Mouse (Mus musculus): ENCODE measurements around the gene Syne1.

Syne1 gene

DNA sequence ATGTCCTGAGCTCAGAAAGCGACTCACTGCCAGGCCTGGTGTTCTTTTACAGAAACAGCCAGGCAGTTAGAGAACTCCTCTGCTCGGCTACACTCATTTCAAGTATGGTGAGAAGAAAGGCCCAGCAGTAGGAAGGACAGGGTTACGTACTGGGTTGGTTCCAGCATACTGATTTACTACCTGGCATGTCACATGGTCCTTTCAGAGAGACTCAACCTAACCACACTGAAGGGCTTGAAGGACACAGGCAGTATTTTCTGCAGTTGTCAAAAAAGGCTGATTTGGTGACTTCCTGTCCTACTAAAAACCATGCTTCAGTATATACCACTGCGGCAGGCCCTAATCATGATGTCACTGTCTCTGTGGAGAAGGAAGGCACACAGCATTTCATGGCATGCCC, 238.8 kb downstream of the Syne1 start:
- no peak for DNase-seq (ENCODE audit: extremely low read depth, insufficient read length, low spot score)

DNA sequence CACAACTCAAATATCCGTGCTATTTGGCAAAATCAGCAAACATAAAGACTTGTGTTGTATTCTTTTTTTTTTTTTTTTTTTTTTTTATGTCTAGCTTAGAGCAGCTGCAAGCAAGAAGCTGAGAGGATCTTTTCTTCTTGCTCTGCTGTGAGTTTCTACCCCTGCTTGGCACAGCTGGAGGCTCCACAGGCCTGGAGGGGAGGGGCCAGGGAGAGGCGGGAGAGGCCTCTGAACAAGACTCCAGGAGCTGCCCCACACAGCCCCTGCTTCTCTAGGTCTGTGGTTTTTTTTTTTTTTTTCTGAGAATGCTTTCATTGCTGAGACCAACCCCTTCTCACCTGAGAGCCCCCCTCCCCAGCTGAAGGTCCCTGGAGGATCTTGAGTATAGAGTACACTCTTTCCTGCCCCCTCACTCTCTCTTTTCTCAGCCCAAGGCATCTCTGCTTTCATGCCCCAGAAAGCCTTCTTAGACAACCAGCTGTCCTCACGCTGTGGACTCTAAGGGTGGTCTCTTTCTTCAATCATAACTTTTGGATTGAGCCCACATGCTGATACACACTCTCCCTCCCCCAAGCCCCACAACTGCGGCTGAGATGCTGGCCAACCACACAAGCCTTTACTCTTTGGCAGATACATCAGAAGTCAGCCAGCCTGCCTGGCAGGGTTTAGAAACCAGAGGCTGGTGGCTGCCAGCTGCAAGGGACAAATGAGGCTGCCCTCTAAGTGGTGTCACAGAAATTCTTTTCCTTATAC, 241.1 kb downstream of the Syne1 start:
- peak; percentile 54 for DNase-seq (ENCODE audit: extremely low read depth, insufficient read length, low spot score)

DNA sequence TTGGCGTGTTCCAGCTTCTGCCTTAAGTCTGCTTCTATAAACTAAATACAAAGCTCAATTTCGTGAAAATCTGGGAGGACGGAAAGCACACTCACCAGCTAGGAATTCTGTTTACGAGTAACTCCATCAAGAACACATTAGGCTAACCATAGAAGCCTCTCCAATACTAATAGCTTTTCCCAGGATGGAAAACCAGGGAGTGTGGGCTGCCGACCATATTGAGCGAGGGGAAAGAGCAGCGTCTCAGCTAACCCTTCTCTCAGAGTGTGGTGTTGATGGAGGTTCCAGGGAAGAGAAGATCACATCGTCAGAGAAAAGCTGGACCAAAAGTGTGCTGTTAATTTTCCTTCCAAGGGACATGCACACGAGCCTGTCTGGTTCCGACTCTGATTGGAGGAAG, 241.9 kb downstream of the Syne1 start:
- peak; percentile 18 for DNase-seq (ENCODE audit: extremely low read depth, insufficient read length, low spot score)

DNA sequence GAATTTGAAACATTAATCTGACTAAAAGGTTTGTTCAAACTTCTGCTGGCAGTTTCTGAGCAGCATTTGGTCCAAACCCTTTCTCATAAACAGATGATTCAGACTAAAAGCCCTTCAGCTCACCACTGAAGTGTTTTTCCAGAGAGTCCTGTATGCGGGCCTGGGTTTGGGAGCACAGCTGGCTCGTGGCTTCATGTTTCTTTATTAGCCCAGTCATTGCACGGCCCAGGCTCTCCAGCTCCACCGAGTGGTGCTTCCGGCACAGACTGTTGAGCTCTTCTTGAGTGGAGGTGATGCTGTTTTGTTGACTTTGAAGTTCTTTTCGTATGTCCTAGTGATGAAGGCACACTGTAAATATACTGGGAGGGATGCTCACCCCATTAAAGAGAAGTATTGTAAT, 245.7 kb downstream of the Syne1 start:
- peak; percentile 51 for DNase-seq (ENCODE audit: extremely low read depth, insufficient read length, low spot score)

DNA sequence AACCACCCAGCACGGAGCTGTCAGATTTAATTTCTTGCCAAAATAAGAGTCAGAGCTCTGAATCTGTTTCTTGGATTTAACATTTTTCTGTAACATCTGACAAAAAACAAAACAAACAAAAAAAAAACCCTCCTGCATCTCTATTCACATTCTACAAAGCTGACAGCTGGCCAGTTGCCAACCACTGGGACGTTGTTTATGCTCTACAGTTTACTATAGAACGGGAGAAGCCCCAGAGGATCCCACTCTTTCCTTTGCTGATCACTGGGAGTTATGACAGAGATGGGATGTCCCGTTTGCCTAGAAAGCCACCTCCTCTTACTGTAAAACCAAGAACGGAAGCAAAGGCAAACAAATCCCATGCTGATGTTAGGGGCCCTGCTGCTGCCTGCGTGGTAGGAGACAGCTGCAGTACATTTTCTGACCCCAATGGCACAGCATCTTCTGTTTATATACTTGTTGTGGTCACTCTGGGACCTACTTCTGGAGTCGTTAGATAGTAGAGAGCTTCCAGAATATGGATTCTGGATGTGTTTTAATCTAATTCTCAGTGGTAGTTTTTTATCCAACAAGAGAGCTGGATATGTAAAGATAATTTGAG, 255.9 kb downstream of the Syne1 start:
- DNase-seq (ENCODE audit: extremely low read depth, insufficient read length, low spot score), result no peak

DNA sequence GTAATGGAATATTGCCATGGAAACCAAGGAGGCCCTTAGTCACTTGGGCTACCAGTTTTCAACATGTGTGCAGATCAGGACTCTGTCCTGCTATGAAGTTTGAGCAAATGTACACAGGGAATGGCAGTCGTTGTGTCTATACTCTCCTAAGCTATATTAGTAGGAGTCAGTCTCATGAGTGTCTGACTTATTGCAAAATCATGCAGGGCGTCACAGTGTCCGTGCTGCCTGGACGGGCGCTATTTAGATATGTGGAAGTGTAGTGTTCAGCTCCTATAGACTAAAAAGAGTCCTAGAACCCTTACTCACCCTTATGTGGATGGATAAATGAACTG, 261.7 kb downstream of the Syne1 start:
- DNase-seq (ENCODE audit: extremely low read depth, insufficient read length, low spot score), result no peak

DNA sequence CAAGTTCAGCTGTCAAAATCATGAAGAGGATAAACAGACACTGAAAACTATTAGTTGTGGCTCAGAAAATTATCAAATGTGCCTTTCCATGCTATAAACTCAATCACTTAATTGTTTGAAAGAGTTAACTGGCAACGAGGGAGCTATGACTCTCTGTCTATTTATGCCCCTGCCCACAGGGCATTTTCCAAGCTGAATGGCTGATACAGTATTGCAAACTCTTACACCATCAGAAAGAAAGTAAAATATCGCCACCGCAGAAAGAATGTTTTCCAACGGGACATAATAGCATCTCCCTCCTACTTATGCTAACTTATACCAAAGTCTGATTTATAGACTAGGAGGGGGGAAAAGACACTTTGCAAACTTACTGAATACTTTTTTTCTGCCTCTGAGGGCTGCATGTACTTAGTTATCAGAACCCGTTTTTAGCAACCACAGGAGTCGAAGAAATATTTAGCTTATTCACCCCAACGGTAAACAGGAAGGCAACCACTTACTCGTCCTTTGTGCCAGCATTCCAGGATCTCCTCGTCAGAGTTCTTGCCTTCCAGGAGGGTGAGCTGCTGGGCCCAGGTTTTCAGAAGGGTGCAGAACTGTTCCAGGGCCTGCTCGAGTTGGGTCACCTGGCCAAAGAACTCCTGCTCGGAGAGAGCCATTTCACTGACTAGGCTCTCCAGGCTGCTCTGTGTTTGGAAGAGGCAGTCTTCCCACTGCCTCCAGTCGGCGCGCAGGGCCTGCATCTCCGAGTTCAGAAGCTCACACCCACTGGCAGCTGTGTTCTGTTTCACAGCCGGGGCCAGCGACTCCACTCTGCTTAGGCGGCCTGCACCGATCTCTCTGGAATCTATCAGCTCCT, 262.3 kb downstream of the Syne1 start:
- peak; percentile 82 for DNase-seq (ENCODE audit: extremely low read depth, insufficient read length, low spot score)

DNA sequence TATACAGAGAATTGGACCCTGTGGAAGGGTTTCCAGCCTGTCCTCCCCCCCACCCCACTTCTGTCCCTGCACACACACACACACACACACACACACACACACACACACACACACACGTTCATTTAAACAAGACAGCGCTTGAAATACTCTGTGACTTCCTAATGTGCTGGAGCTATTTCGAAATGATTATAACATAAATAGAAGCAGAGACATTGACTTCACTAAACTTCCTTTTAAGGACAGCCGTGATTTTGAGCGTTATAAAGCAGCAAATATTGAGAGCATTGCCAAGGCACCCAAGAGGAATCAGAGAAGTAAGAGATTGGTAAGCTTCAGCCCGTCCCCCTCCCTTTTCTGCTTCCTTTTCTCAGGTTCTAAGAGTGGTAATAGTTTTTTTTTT, 263.0 kb downstream of the Syne1 start:
- peak; percentile 36 for DNase-seq (ENCODE audit: extremely low read depth, insufficient read length, low spot score)

DNA sequence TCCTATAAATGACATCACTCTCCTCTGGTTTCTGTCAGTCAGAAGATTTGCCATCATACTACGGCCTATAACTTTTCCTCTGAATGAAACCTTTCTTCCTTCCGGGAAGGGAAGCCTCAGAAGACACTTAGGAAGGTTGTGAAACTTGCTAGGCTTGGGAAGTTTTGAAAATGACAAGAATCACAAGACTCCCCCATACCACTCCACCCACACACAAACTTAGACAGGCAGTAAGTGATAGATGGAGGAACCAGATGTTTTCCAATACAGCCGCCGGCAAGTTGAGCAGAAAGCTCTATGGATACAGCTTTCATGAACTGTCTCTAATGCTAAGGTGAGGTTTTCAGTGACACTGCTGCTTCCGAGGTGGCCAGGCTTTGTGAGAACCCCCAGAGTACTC, 275.5 kb downstream of the Syne1 start:
- no peak for DNase-seq (ENCODE audit: extremely low read depth, insufficient read length, low spot score)

DNA sequence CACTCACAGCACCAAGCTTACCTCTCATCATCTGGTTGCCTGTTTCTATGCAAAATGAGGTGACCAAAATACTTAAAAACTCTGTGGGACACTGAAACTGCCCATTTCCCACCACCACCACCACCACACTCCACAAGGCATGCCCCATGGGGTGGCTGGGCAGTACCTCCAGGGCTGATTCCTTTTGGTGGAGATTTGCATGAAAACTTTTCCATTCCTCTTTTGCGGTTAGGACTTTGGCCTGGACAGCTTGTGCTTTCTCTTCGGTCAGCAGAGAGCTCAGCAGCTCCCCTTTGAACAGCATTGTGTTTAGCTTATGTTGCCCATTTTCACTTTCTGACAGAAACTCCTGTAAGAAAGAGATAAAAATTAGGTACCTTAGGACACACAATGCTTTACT, 280.6 kb downstream of the Syne1 start:
- DNase-seq (ENCODE audit: extremely low read depth, insufficient read length, low spot score), result no peak

DNA sequence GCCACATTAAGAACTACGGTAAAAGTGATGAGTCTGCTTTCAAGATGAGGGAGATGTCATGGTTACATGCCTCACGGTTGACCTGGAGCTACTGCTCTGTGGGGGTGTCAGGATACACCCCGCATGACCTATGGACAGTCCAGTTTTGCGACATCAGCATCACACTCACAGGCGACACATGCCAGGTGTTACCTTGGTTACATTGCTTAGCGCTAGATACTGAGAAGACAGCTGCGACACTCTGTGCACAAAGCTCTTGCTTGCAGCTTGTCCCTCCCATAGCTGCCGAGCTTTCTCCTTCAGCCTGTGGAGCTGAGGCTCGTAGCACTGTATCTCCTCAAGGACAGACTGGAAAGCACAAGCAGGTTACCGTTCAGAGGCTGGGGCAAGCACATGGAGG, 286.9 kb downstream of the Syne1 start:
- no peak for DNase-seq (ENCODE audit: extremely low read depth, insufficient read length, low spot score)

DNA sequence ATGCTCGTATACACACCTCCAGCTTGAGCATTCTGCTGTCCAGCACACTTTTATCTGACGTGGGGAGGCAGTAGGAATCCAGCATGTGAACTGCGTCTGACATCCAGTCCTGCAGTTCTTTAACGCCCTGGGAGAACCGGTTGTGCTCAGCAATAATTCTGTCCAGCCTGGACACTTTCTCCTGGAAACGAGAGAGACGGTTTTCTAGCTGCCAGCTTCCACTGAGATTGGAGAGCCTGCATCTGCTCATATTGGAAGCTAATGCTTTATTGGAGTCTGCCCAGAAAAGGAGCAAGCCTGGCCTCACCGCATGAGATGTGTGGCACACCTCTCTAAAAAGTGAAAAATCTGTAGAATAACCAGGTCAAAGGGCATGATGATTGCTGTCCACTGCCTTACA, 288.6 kb downstream of the Syne1 start:
- no peak for DNase-seq (ENCODE audit: extremely low read depth, insufficient read length, low spot score)

DNA sequence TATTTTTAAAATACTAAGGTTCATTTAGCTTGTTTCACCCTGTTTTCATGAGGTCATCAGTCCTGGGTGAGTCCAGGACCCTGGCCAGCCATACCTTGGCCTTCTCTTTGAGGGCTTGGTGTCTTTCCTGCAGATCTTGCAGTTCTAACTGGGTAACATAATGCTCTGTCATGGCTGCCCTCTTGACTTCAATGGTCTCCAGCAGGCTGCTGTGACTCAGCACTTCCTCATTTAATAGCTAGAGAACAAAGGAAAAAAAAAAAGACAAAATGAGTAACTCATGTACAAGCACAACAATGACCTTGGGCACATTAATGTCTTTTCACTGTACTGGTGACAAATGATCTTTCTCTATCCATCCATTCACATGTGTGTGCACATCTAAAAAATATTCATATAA, 294.6 kb downstream of the Syne1 start:
- DNase-seq (ENCODE audit: extremely low read depth, insufficient read length, low spot score), result no peak

DNA sequence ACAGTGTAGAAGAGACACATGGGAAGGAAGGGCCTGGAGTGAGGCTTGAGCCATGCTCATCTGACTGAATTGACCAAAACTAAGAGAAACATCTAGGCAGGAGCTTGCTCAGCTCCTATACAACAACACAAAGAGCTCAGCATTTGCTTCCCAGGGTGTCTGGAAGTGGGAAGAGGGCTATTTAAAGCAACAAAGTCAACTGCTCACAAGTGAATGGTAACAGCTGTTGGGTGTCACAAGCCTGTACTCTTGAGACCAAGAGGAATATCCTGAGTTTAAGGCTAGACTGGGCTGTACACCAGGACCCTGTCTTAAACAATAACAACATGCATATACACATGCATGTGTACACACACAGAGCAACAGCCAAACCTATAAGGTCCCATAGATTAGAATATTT, 297.5 kb downstream of the Syne1 start:
- DNase-seq (ENCODE audit: extremely low read depth, insufficient read length, low spot score), result no peak

DNA sequence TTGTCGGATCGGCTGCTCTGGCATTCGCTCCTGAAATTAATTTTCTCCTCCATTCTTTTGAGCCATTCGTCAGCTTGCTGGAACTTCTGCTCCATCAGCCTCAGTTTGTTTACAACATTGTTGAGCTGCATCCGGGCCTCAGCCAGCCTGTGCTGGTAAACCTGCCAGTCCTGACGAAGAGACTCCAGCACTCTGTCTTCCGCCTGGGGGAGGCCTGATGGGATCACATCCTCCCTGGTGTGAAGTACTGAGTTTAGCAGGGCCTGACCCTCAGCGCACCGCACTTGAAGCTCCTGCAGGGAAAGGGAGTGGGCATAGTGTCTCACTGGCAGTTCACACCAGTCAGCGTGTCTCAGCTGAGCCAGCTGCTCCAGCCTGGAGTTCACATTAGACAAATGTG, 300.6 kb downstream of the Syne1 start:
- DNase-seq (ENCODE audit: extremely low read depth, insufficient read length, low spot score), result no peak

DNA sequence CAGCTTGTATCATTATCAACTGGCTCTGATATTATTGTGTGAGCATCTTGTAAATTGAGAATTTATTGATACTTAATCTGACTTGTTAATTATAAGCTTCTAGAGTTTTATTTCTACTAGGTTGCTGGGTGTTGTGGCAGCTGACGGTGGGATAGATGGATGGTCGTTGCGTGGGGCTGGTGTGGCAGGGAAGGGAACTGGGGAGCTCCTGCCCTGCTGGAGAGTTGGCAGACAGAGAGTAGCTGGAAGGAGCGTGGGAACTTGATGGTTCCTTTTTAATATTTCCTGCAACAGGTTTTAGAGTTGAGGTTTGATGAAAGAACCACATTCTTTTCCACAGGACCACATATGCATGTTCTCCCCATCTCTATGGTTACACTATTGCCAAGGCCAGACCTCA, 311.6 kb downstream of the Syne1 start:
- DNase-seq (ENCODE audit: extremely low read depth, insufficient read length, low spot score), result no peak

DNA sequence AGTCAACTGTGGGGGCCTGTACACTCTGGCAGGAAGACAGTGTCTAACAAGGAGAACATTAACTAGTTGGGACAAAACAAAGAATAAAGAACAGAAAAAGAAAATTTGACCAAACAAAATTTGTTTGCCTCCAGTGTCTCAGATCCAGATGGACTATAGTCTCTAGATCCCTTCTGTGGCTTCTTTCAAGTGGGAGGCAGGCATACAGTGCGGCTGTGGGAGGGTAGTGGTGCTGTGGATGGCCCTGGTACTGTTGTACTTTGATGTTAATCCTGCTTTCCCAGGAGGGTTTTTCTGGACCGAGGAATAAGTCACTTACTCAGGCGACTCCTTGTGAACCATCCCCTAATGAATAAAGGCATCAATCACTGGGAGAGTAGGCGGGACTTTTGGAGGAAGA, 314.4 kb downstream of the Syne1 start:
- no peak for DNase-seq (ENCODE audit: extremely low read depth, insufficient read length, low spot score)

DNA sequence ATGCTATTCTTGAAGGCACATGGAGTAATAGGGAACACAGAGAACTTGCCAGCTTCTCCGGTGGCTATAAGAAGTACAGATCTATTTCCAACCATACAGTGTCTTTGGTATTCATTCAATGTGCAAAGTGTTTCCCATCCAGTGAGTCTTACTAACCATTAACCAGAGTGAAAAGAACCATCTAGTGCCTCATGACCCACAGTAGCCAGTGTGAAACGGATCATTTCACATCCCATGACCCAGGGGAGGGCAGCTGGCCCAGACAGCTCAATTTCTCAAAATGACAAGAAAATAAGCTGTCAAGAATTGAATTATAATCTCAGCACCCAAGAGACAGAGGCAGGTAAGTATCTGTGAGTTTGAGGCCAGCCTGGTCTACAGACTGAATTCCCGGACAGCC, 315.1 kb downstream of the Syne1 start:
- DNase-seq (ENCODE audit: extremely low read depth, insufficient read length, low spot score), result no peak

DNA sequence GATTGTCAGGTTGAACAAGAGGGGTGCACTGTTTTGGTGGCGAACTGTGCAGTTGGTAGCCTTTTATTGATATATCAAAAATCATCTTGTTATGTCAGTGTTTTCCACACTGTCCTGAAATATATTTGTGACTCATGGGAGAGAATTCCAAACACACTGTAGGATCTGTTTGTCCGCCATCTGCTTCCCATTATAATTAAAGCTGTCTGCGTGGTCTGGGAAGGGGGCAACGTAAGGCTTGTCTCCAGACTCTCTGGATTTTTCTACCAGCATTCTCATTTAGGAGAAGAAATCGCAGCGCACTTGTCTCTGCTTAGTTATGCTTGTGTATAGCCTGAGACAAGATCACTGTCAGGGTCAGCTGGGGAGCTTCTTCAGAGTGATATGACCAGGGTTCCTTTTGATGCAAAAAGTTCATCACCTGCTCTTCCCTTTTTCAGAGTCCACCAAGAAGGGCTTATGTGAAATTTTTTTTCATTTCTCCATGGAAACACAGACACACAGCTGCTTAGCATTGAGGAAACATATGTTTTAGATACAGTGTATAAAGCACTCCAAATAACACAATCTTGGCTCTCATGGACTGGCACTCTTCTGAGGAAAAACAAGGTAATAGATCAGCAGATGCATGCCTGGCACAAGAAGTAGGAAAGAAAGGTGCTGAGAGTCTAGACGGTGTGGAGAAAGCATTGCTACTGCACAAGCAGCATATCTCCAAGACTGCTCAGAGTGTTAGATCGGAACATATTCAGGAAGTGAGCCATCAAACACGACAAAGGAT, 316.4 kb downstream of the Syne1 start:
- no peak for DNase-seq (ENCODE audit: extremely low read depth, insufficient read length, low spot score)

DNA sequence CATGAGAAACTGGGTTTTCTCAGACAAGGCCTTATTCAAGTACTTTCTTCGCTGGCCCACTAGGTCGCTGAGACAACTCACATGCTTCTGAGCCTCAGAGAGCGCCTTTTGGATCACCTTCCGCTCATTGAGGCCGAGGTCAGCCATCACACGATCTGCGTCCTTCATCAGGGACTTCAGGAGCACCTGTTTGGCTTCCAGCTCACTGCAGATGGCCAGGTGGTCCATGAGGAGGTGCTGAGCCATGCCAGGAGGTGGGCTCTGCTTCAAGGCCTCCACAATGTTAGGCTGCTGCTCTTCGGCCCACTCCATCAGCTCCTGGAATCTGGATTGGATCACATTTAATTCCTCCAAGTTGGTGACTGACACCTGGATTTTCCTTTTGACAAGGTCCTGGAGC, 322.2 kb downstream of the Syne1 start:
- DNase-seq (ENCODE audit: extremely low read depth, insufficient read length, low spot score), result no peak

DNA sequence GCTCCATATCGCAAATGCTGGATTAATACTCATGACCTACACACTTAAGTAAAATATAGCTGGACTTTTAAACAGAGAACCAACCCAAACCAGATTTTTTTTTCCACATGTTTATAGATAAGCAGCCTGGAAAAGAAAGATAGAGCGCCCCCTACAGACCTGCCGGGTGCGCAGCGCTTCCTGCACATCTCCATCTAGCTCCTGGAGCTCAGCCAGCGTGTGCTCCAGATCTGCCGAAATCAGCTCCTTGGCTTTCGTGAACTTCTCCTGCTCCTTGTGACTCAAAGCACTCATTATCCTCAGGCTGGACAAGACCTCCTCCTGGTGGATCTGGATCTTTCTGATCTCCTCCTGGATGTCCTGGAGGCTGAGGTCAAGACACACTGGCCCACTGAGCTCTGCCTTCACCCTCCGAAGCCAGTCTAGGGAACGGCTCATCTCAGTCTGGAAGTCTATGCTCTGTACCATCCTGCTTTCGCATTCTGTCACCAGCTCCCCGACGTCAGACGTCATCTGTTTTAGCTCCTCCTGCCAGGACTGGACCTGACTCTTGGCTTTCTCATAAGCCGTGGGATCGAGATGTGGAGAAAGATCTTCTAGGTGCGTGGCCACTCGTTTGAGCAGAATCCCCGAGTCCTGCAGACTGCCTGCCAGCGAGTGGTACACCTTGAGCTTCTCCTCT, 323.7 kb downstream of the Syne1 start:
- DNase-seq (ENCODE audit: extremely low read depth, insufficient read length, low spot score), result no peak
